Mouse (Mus musculus): ENCODE results near the gene Tspear.

GRCm38 (mm10) chr10:77677562-77677961 lies 8.8 kb upstream of the Tspear start:
- TF ChIP-seq POLR2A (IDR thresholded peaks at IDR 0.05; ENCODE audit: borderline replicate concordance, low read depth, low read length) (no peak), CTCF (IDR thresholded peaks at IDR 0.05; ENCODE audit: low read depth, low read length) (no peak)
